Mouse (Mus musculus): ENCODE data around the gene Dcaf8. TPM values are rescaled to one million over a fixed set of nuclear protein-coding genes. Genes with fewer than 3 reads are reported as not detected.

The Dcaf8 gene
- polyA plus RNA-seq, 1 experiment from 2014 or later, result 48.3 TPM

DNA sequence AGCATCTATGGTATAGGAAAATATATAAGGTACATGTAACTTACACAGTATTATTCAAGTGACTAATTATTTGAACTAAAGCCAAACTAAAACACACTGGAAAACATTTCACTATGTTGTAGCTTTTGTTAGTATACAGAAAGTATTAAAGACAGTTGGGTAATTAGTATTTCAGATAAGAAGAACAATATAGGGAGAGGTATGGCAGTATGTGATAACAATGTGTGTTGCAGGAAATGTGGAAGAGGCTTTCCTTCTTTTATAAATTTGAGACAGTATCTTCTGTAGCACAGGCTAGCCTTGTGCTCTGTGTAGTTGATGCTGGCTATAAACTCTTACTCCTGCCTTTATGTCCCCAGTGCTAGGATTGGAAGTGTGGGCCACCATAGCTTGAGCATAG lies 36.0 kb downstream of the Dcaf8 start:
- Histone ChIP-seq H3K4me3 (ENCODE audit: low read depth, low read length) (no peak overlapping the region), H3K27me3 (ENCODE audit: insufficient read depth, low read length) (no peaks in the 10 kb centered on the region), H3K27ac (ENCODE audit: low read depth) (no peak overlapping the region), H3K4me2 (ENCODE audit: low read depth, low read length) (no peak overlapping the region), H3K36me3 (replicated peaks; ENCODE audit: insufficient read depth, low read length) (peaks cover 81% of the 10 kb centered on the region), H3K9me3 (ENCODE audit: low read length) (no peaks in the 10 kb centered on the region), H3K9ac (replicated peaks) (no peak overlapping the region), H3K4me1 (ENCODE audit: insufficient read depth) (no peaks in the 10 kb centered on the region)
- no peak for ATAC-seq
- no peak for TF ChIP-seq EP300 (IDR thresholded peaks at IDR 0.05; ENCODE audit: low read depth)
- TF ChIP-seq CTCF (IDR thresholded peaks at IDR 0.05; ENCODE audit: low read depth), result no peak
- no peak for DNase-seq

DNA sequence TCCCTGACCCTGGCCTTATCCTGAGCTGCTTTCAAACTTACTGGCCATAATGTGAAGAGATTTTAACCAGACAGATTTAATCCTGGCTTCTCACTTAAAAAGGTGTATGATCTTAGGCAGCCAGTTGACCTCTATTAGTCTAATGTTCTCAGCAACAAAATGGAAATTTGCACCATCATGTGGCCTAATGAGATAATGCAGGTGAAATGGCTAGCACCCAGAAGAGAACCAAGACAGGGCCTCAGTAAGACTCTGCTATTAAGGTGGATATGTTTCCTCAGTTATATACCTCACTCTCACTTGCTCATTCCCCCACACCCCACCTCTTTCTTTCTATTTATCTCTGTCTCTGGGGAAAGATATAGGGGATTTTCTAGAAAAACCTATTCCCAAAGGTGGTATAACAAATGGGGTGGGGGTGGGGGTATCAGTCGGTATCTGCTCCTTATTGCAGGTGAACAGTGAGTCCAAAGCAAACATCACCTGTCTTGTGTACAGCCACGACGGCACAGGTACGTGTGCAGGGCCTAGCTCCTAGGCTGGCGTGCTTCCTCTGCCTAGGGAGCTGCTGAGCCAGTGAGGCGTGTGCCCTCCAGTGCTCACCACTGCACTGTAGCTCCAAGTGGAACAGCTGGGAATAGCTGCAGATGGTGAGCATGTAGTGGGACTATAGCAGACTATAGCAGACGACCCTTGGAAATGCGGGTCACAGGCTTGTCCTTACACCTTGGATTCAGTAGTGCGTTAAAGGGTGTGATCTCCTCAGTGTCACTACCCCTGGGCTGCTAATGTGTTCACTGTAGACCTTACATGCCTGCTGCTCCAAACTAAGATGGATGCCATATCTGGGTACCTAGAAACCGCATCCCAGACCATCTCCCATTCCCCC lies 38.8 kb downstream of the Dcaf8 start:
- Histone ChIP-seq H3K9ac (replicated peaks) (no peak overlapping the region), H3K4me1 (ENCODE audit: insufficient read depth) (no peaks in the 10 kb centered on the region), H3K9me3 (ENCODE audit: low read length) (no peaks in the 10 kb centered on the region), H3K27me3 (ENCODE audit: insufficient read depth, low read length) (no peaks in the 10 kb centered on the region), H3K4me3 (ENCODE audit: low read depth, low read length) (no peak overlapping the region), H3K36me3 (replicated peaks; ENCODE audit: insufficient read depth, low read length) (peaks cover 82% of the 10 kb centered on the region), H3K4me2 (ENCODE audit: low read depth, low read length) (no peak overlapping the region), H3K27ac (ENCODE audit: low read depth) (no peak overlapping the region)
- ATAC-seq, result no peak
- TF ChIP-seq CTCF (IDR thresholded peaks at IDR 0.05; ENCODE audit: low read depth), result peak; percentile 50
- no peak for TF ChIP-seq EP300 (IDR thresholded peaks at IDR 0.05; ENCODE audit: low read depth)
- DNase-seq, result no peak
- 91% methylated on average over 10 of the region's 10 CpGs for WGBS (ENCODE audit: insufficient replicate concordance)

DNA sequence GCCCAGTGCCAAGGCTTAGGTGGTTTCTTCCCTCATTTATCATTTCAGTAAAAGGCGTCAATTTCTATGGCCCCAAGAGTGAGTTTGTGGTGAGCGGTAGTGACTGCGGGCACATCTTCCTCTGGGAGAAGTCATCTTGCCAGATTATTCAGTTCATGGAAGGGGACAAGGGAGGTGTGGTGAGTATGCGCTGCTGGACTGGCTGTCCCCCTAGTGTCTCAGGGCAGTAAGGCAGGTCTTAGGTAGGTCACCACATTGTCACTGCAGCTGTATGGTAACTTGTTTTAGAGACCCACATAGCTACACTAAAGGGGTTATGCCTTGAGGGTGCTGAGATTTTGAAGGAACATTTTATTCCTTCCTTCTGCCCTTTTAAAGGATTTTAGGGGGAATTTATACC lies 41.0 kb downstream of the Dcaf8 start:
- Histone ChIP-seq H3K36me3 (replicated peaks; ENCODE audit: insufficient read depth, low read length) (peaks cover 89% of the 10 kb centered on the region), H3K4me1 (ENCODE audit: insufficient read depth) (no peaks in the 10 kb centered on the region), H3K4me3 (ENCODE audit: low read depth, low read length) (no peak overlapping the region), H3K27ac (ENCODE audit: low read depth) (no peak overlapping the region), H3K27me3 (ENCODE audit: insufficient read depth, low read length) (no peaks in the 10 kb centered on the region), H3K9ac (replicated peaks) (no peak overlapping the region), H3K9me3 (ENCODE audit: low read length) (no peaks in the 10 kb centered on the region), H3K4me2 (ENCODE audit: low read depth, low read length) (no peak overlapping the region)
- ATAC-seq, result peak; percentile 66
- no peak for DNase-seq
- no peak for TF ChIP-seq EP300 (IDR thresholded peaks at IDR 0.05; ENCODE audit: low read depth)
- TF ChIP-seq CTCF (IDR thresholded peaks at IDR 0.05; ENCODE audit: low read depth), result peak; percentile 66
- WGBS (ENCODE audit: insufficient replicate concordance), result 80% methylated on average over 4 of the region's 4 CpGs

DNA sequence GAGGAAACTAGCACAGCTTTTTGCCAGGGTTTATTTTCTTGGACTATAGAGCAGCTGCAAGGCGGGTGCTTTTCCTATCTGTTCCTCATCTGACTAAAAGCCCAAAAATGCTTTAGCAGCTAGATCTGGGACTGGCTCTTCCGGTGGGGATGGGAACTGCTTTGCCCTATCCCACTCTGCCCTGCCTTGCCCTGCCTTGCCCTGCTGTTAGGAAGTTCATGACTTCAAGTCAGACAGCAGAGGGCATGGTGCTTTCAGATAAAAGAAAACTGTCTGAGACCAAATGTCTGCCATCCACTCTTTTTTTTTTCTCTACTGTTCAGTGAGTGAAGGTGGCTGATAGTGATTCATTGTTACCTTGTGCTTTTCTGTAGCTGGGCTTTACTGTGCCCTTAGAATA lies 43.7 kb downstream of the Dcaf8 start:
- TF ChIP-seq EP300 (IDR thresholded peaks at IDR 0.05; ENCODE audit: low read depth), result no peak
- peak; percentile 17; the same call in 1 of the 2 replicates for TF ChIP-seq CTCF (IDR thresholded peaks at IDR 0.05; ENCODE audit: low read depth)

DNA sequence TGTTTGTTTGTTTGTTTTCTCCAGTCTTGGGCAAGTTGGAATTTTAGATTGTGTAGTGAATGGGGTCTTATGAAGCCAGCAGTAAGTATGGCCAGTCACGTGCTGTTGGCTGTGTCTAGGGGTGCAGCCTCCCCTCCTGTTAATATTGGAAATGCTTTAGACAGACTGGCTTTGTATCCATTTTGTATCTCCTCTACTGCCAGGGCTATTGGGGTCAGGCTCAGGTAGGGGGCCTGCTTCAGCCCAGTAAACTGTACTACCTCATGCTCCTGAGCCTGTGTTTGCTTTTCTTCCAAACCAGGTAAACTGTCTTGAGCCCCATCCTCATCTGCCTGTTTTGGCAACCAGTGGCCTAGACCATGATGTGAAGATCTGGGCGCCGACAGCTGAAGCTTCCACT lies 44.3 kb downstream of the Dcaf8 start:
- H3K27ac ChIP-seq (ENCODE audit: low read depth), result no peak overlapping the region
- H3K36me3 ChIP-seq (replicated peaks; ENCODE audit: insufficient read depth, low read length), result peaks cover 94% of the 10 kb centered on the region
- 82% methylated on average over 3 of the region's 3 CpGs for WGBS (ENCODE audit: insufficient replicate concordance)
- TF ChIP-seq EP300 (IDR thresholded peaks at IDR 0.05; ENCODE audit: low read depth) (no peak), CTCF (IDR thresholded peaks at IDR 0.05; ENCODE audit: low read depth) (no peak)
- DNase-seq, result no peak
- no peaks in the 10 kb centered on the region for H3K4me1 ChIP-seq (ENCODE audit: insufficient read depth)
- H3K9ac ChIP-seq (replicated peaks), result no peak overlapping the region
- H3K9me3 ChIP-seq (ENCODE audit: low read length), result no peaks in the 10 kb centered on the region
- H3K4me3 ChIP-seq (ENCODE audit: low read depth, low read length), result no peak overlapping the region
- H3K4me2 ChIP-seq (ENCODE audit: low read depth, low read length), result no peak overlapping the region
- ATAC-seq, result no peak
- H3K27me3 ChIP-seq (ENCODE audit: insufficient read depth, low read length), result no peaks in the 10 kb centered on the region

More for the DNA sequence above, 43.7 kb downstream of the Dcaf8 start:
- no peaks in the 10 kb centered on the region for H3K4me1 ChIP-seq (ENCODE audit: insufficient read depth)
- ATAC-seq, result no peak
- no peak overlapping the region for H3K4me3 ChIP-seq (ENCODE audit: low read depth, low read length)
- no peaks in the 10 kb centered on the region for H3K27me3 ChIP-seq (ENCODE audit: insufficient read depth, low read length)
- H3K9me3 ChIP-seq (ENCODE audit: low read length), result no peaks in the 10 kb centered on the region
- no peak overlapping the region for H3K9ac ChIP-seq (replicated peaks)
- no peak overlapping the region for H3K4me2 ChIP-seq (ENCODE audit: low read depth, low read length)
- 79% methylated on average over 2 of the region's 2 CpGs for whole genome bisulfite sequencing (ENCODE audit: insufficient replicate concordance)
- DNase-seq, result no peak
- H3K27ac ChIP-seq (ENCODE audit: low read depth), result no peak overlapping the region
- H3K36me3 ChIP-seq (replicated peaks; ENCODE audit: insufficient read depth, low read length), result peaks cover 94% of the 10 kb centered on the region

DNA sequence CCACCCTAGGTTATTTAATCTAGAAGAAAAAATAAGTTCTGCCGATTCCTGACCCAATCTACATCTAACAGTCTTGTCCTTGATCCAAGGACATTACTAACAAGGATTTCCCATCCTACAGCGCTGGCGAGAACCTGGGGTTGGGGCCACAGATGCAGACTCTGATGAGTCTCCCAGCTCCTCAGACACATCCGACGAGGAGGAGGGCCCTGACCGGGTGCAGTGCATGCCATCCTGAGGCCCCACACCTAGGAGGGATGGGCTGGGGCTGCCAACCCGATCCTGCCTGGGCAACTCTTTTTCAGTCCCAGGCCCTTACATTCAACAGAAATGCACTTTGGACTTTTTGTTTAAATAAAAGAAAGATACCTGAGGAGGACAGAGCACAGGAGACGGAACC lies 46.6 kb downstream of the Dcaf8 start:
- 83% methylated on average over 8 of the region's 8 CpGs for WGBS (ENCODE audit: insufficient replicate concordance)
- TF ChIP-seq EP300 (IDR thresholded peaks at IDR 0.05; ENCODE audit: low read depth) (no peak), CTCF (IDR thresholded peaks at IDR 0.05; ENCODE audit: low read depth) (no peak)
- no peaks in the 10 kb centered on the region for H3K27me3 ChIP-seq (ENCODE audit: insufficient read depth, low read length)

More for the DNA sequence above, 46.6 kb downstream of the Dcaf8 start:
- H3K4me1 ChIP-seq (ENCODE audit: insufficient read depth), result no peaks in the 10 kb centered on the region
- ATAC-seq (no peak), DNase-seq (no peak)
- H3K9me3 ChIP-seq (ENCODE audit: low read length), result no peaks in the 10 kb centered on the region
- H3K36me3 ChIP-seq (replicated peaks; ENCODE audit: insufficient read depth, low read length), result peaks cover 90% of the 10 kb centered on the region
- no peak overlapping the region for H3K4me3 ChIP-seq (ENCODE audit: low read depth, low read length)
- no peak overlapping the region for H3K4me2 ChIP-seq (ENCODE audit: low read depth, low read length)
- no peak overlapping the region for H3K27ac ChIP-seq (ENCODE audit: low read depth)
- H3K9ac ChIP-seq (replicated peaks), result no peak overlapping the region

Data from liver, postnatal 0 days (tissue).